Mouse (Mus musculus): ENCODE data around the gene Dffa.

DNA sequence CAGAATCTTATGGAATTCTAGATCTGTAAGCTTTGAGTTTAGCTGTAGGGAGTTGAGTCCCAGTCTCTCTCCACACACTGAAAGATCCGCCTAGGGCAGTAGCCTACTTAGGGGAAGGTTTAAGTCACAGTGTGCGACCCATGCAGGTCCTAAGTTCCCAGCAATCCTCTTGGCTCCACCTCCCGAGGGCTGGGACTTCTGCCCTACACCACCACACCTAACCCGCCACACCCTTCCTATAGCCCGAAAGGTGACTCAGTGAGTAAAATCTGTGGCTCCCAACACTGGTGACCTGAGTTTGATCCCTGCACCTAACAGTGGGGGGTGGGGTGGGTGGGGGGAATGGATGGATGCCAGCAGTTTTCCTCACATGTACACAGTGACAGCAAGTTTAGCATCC lies 19.5 kb downstream of the Dffa start:
- no peak for TF ChIP-seq CTCF (IDR thresholded peaks at IDR 0.05; ENCODE audit: low read depth)
- no peak for TF ChIP-seq EP300 (IDR thresholded peaks at IDR 0.05; ENCODE audit: low read depth)

Data from heart, postnatal 0 days (tissue).